Mouse (Mus musculus) frontal cortex, postnatal 10 days (tissue): Measurements from ENCODE around the gene Gm16434.
"Not testable (repeated sequence)": the region's sequence is repeated elsewhere in the genome, so short reads cannot be mapped to it uniquely, and the experiment has no call there.

Experiments
- DNase-seq, 2 experiments: peaks; one replicate each; pipeline ENCODE4 v3.0.0; 2022; ENCODE audit warnings: low spot score in 2 of 2, mixed read lengths in 1 of 2

Gm16434 gene

GRCm38 (mm10) chr14:7194440-7194839 lies at the start of gene Gm16434:
Gm16434 (minus strand) TSS chr14:7194540.
- not testable (repeated sequence) for DNase-seq

- DNase-seq = peak; percentile 4
Observed at GRCm38 (mm10) chr14:7243498-7243897, 49.2 kb upstream of the Gm16434 start.

GRCm38 (mm10) chr14:7200070-7200469 lies 5.7 kb upstream of the Gm16434 start:
- DNase-seq = peak; percentile 3 to 4

GRCm38 (mm10) chr14:7174483-7174971 lies 19.8 kb downstream of the Gm16434 start, which contains the start of gene Gm3512:
Gm3512 (minus strand) TSS chr14:7174533.
- peak; percentile 3 to 6 for DNase-seq
